Mouse (Mus musculus): Measurements from ENCODE around the gene Elobl. TPM values are rescaled to one million over a fixed set of nuclear protein-coding genes. Genes with fewer than 3 reads are reported as not detected.

Gene Elobl
- polyA plus RNA-seq, 1 experiment from 2014 or later, result not detected

- ATAC-seq (ENCODE audit: low FRiP score), result no peak
- Histone ChIP-seq H3K4me2 (replicated peaks) (no peak overlapping the region), H3K9ac (no peak overlapping the region), H3K36me3 (peaks cover 7% of the 10 kb centered on the region; the same call in 1 of the 2 replicates), H3K9me3 (replicated peaks) (no peaks in the 10 kb centered on the region), H3K27ac (no peak overlapping the region), H3K27me3 (no peaks in the 10 kb centered on the region), H3K4me1 (no peaks in the 10 kb centered on the region; the same call in 1 of the 2 replicates), H3K4me3 (no peak overlapping the region)
- WGBS, result 89% methylated on average over 13 of the region's 13 CpGs
Observed at GRCm38 (mm10) chr11:88950640-88951250, 16.0 kb downstream of the Elobl start.

GRCm38 (mm10) chr11:88949802-88950639, 16.7 kb downstream of the Elobl start:
- Histone ChIP-seq H3K9me3 (replicated peaks) (no peaks in the 10 kb centered on the region), H3K36me3 (peaks cover 11% of the 10 kb centered on the region), H3K27ac (no peak overlapping the region), H3K4me2 (replicated peaks) (no peak overlapping the region), H3K9ac (no peak overlapping the region), H3K4me3 (no peak overlapping the region), H3K4me1 (no peaks in the 10 kb centered on the region; the same call in 1 of the 2 replicates), H3K27me3 (no peaks in the 10 kb centered on the region)
- WGBS, result 93% methylated on average over 8 of the region's 8 CpGs
- ATAC-seq (ENCODE audit: low FRiP score), result no peak

GRCm38 (mm10) chr11:88948896-88949295, 17.8 kb downstream of the Elobl start:
- H3K4me1 ChIP-seq, result no peaks in the 10 kb centered on the region
- H3K36me3 ChIP-seq, result peaks cover 19% of the 10 kb centered on the region
- WGBS, result 82% methylated on average over 8 of the region's 8 CpGs
- no peak overlapping the region for H3K27ac ChIP-seq
- H3K27me3 ChIP-seq, result no peaks in the 10 kb centered on the region
- H3K4me3 ChIP-seq, result no peak overlapping the region
- H3K4me2 ChIP-seq (replicated peaks), result no peak overlapping the region
- no peak overlapping the region for H3K9ac ChIP-seq
- H3K9me3 ChIP-seq (replicated peaks), result no peaks in the 10 kb centered on the region
- ATAC-seq (ENCODE audit: low FRiP score), result no peak

GRCm38 (mm10) chr11:88945971-88946585, 20.7 kb downstream of the Elobl start:
- Histone ChIP-seq H3K36me3 (peaks cover 20% of the 10 kb centered on the region), H3K4me2 (replicated peaks) (no peak overlapping the region), H3K27me3 (no peaks in the 10 kb centered on the region), H3K9ac (no peak overlapping the region), H3K27ac (no peak overlapping the region), H3K4me3 (no peak overlapping the region), H3K9me3 (replicated peaks) (no peaks in the 10 kb centered on the region), H3K4me1 (no peaks in the 10 kb centered on the region)
- WGBS, result 75% methylated on average over 7 of the region's 8 CpGs
- ATAC-seq (ENCODE audit: low FRiP score), result no peak

GRCm38 (mm10) chr11:88941489-88941888, 25.2 kb downstream of the Elobl start:
- H3K4me2 ChIP-seq (replicated peaks), result no peak overlapping the region
- no peaks in the 10 kb centered on the region for H3K4me1 ChIP-seq
- no peaks in the 10 kb centered on the region for H3K9me3 ChIP-seq (replicated peaks)
- 81% methylated on average over 12 of the region's 12 CpGs for WGBS
- H3K36me3 ChIP-seq, result peaks cover 26% of the 10 kb centered on the region
- H3K27ac ChIP-seq, result no peak overlapping the region
- no peaks in the 10 kb centered on the region for H3K27me3 ChIP-seq
- no peak overlapping the region for H3K4me3 ChIP-seq
- no peak overlapping the region for H3K9ac ChIP-seq
- no peak for ATAC-seq (ENCODE audit: low FRiP score)

GRCm38 (mm10) chr11:88939634-88940033, 27.1 kb downstream of the Elobl start:
- H3K36me3 ChIP-seq, result peaks cover 31% of the 10 kb centered on the region
- H3K27ac ChIP-seq, result no peak overlapping the region
- H3K4me3 ChIP-seq, result no peak overlapping the region
- H3K27me3 ChIP-seq, result no peaks in the 10 kb centered on the region
- no peak overlapping the region for H3K9ac ChIP-seq
- 92% methylated on average over 4 of the region's 4 CpGs for WGBS
- no peak overlapping the region for H3K4me2 ChIP-seq (replicated peaks)
- no peak for ATAC-seq (ENCODE audit: low FRiP score)
- H3K9me3 ChIP-seq (replicated peaks), result no peaks in the 10 kb centered on the region
- H3K4me1 ChIP-seq, result no peaks in the 10 kb centered on the region

GRCm38 (mm10) chr11:88938770-88939169, 28.0 kb downstream of the Elobl start:
- H3K9ac ChIP-seq, result no peak overlapping the region
- no peaks in the 10 kb centered on the region for H3K4me1 ChIP-seq
- whole genome bisulfite sequencing, result 95% methylated on average over 2 of the region's 2 CpGs
- ATAC-seq (ENCODE audit: low FRiP score), result no peak
- no peaks in the 10 kb centered on the region for H3K27me3 ChIP-seq
- H3K9me3 ChIP-seq (replicated peaks), result no peaks in the 10 kb centered on the region
- H3K4me3 ChIP-seq, result no peak overlapping the region
- H3K27ac ChIP-seq, result no peak overlapping the region
- H3K4me2 ChIP-seq (replicated peaks), result no peak overlapping the region
- peaks cover 26% of the 10 kb centered on the region for H3K36me3 ChIP-seq

- Histone ChIP-seq H3K4me1 (no peaks in the 10 kb centered on the region), H3K4me3 (no peak overlapping the region), H3K9me3 (replicated peaks) (no peaks in the 10 kb centered on the region), H3K27me3 (no peaks in the 10 kb centered on the region), H3K9ac (no peak overlapping the region), H3K36me3 (peaks cover 34% of the 10 kb centered on the region), H3K4me2 (replicated peaks) (no peak overlapping the region), H3K27ac (no peak overlapping the region)
- ATAC-seq (ENCODE audit: low FRiP score), result no peak
- WGBS, result 91% methylated on average over 2 of the region's 2 CpGs
Observed at GRCm38 (mm10) chr11:88937886-88938285, 28.8 kb downstream of the Elobl start.

- Histone ChIP-seq H3K4me3 (no peak overlapping the region), H3K4me1 (no peaks in the 10 kb centered on the region), H3K36me3 (peaks cover 32% of the 10 kb centered on the region), H3K27ac (no peak overlapping the region), H3K9ac (no peak overlapping the region), H3K27me3 (no peaks in the 10 kb centered on the region), H3K4me2 (replicated peaks) (no peak overlapping the region), H3K9me3 (replicated peaks) (no peaks in the 10 kb centered on the region)
- 93% methylated on average over 19 of the region's 19 CpGs for WGBS
- ATAC-seq (ENCODE audit: low FRiP score), result no peak
Observed at GRCm38 (mm10) chr11:88934089-88935000, 32.4 kb downstream of the Elobl start.

GRCm38 (mm10) chr11:88933030-88933429, 33.7 kb downstream of the Elobl start:
- Histone ChIP-seq H3K4me3 (no peak overlapping the region), H3K27ac (no peak overlapping the region), H3K36me3 (peaks cover 41% of the 10 kb centered on the region), H3K9me3 (replicated peaks) (no peaks in the 10 kb centered on the region), H3K4me2 (replicated peaks) (no peak overlapping the region), H3K4me1 (no peaks in the 10 kb centered on the region), H3K9ac (no peak overlapping the region), H3K27me3 (no peaks in the 10 kb centered on the region)
- no peak for ATAC-seq (ENCODE audit: low FRiP score)
- WGBS, result 97% methylated on average over 9 of the region's 9 CpGs

- Histone ChIP-seq H3K27me3 (no peaks in the 10 kb centered on the region), H3K4me1 (no peaks in the 10 kb centered on the region), H3K4me3 (no peak overlapping the region), H3K9ac (no peak overlapping the region), H3K27ac (no peak overlapping the region), H3K36me3 (peaks cover 43% of the 10 kb centered on the region), H3K4me2 (replicated peaks) (no peak overlapping the region), H3K9me3 (replicated peaks) (no peaks in the 10 kb centered on the region)
- WGBS, result 69% methylated on average over 14 of the region's 14 CpGs
- no peak for ATAC-seq (ENCODE audit: low FRiP score)
Observed at GRCm38 (mm10) chr11:88931692-88932530, 34.8 kb downstream of the Elobl start.
